Mouse (Mus musculus) spleen, adult 2 months (tissue): ENCODE measurements around the gene Ube2cbp.

Experiments
- CTCF ChIP-seq: fragments of 200-500 bp; IDR thresholded peaks from 2 replicates; pipeline ENCODE4 v1.5.1; 2011; ENCODE audit warnings: mild to moderate bottlenecking, inconsistent platforms; ENCODE audit not compliant: insufficient read depth, insufficient read length, insufficient replicate concordance; ENCODE audit errors: extremely low read depth
- POLR2A ChIP-seq: fragments of 200-500 bp; IDR thresholded peaks from 2 replicates; pipeline ENCODE4 v1.6.1; 2011; ENCODE audit warnings: low read depth, low read length, inconsistent platforms

GRCm38 (mm10) chr9:86499083-86499482 is 34.3 kb upstream of the Ube2cbp start:
- no peak for TF ChIP-seq CTCF
- TF ChIP-seq POLR2A, result no peak
